Mouse (Mus musculus) liver, adult 2 months (tissue): ENCODE measurements at regions not wholly inside any gene's neighbourhood (a gene's known extent, or its start where the extent isn't known, plus 50 kb on each side); places are given as distances from the start of the nearest gene placed in this dataset.

ENCODE experiments used
- DNase-seq: peaks from one replicate; pipeline ENCODE4 v3.0.0-alpha.2; 2011; ENCODE audit warnings: low read depth, low spot score; ENCODE audit errors: extremely low read depth
- H3K27ac ChIP-seq: fragments of 200-500 bp; replicated peaks from 2 replicates; pipeline ENCODE4 v1.5.1; 2012; ENCODE audit warnings: low read depth, mild to moderate bottlenecking, control low read depth, inconsistent platforms, low read length; ENCODE audit not compliant: insufficient read depth
- H3K27me3 ChIP-seq: fragments of 200-500 bp; 2 replicates; pipeline ENCODE4 v1.6.1; 2012; ENCODE audit warnings: mild to moderate bottlenecking, moderate library complexity, low read length, inconsistent platforms; ENCODE audit not compliant: control insufficient read depth, insufficient read depth
- H3K36me3 ChIP-seq: fragments of 200-500 bp; 2 replicates; pipeline ENCODE4 v1.6.1; 2012; ENCODE audit warnings: low read length, inconsistent platforms; ENCODE audit not compliant: control insufficient read depth, insufficient read depth
- H3K4me1 ChIP-seq: fragments of 200-500 bp; 2 replicates; pipeline ENCODE4 v1.6.1; 2011; ENCODE audit warnings: low read length; ENCODE audit not compliant: control insufficient read depth, insufficient read depth
- H3K4me3 ChIP-seq: fragments of 200-500 bp; 2 replicates; pipeline ENCODE4 v1.5.1; 2011; ENCODE audit warnings: low read depth, mild to moderate bottlenecking, control low read depth, low read length, moderate library complexity; ENCODE audit not compliant: insufficient read depth
- H3K79me2 ChIP-seq: fragments of 200-500 bp; 2 replicates; pipeline ENCODE4 v1.6.1; 2012; ENCODE audit warnings: inconsistent platforms, mild to moderate bottlenecking, low read length, moderate library complexity; ENCODE audit not compliant: control insufficient read depth, insufficient read depth
- H3K9ac ChIP-seq: fragments of 200-500 bp; 2 replicates; pipeline ENCODE4 v1.6.1; 2012; ENCODE audit warnings: low read depth, mild to moderate bottlenecking, control low read depth, inconsistent platforms, low read length
- CTCF ChIP-seq: fragments of 200-500 bp; IDR thresholded peaks from 2 replicates; pipeline ENCODE4 v1.5.1; 2011; ENCODE audit warnings: low read depth, low read length, control low read depth
- POLR2A ChIP-seq: fragments of 200-500 bp; IDR thresholded peaks from 2 replicates; pipeline ENCODE4 v1.6.1; 2011; ENCODE audit warnings: low read length, control low read depth; ENCODE audit not compliant: insufficient read depth; ENCODE audit errors: extremely low read depth
- WGBS: fragments of 180-500 bp; shearing (Covaris S2); methylation state at CpG from one replicate; pipeline ENCODE4 v1.1.7; 2018; 5-methylcytosine and 5-hydroxymethylcytosine counted together

GRCm38 (mm10) chr4:5494072-5495000 lies 701.2 kb upstream of the Impad1 start:
- DNase-seq: no peak
- Histone ChIP-seq H3K4me1 (no peaks in the 10 kb centered on the region), H3K27ac (no peak overlapping the region), H3K4me3 (no peak overlapping the region), H3K27me3 (no peaks in the 10 kb centered on the region), H3K9ac (no peak overlapping the region), H3K79me2 (no peaks in the 10 kb centered on the region), H3K36me3 (no peaks in the 10 kb centered on the region)
- TF ChIP-seq CTCF (no peak), POLR2A (no peak)
- WGBS: 82% methylated on average over 1 of the region's 1 CpGs

GRCm38 (mm10) chr4:5486786-5487185 lies 693.6 kb upstream of the Impad1 start:
- Histone ChIP-seq H3K9ac (no peak overlapping the region), H3K27ac (no peak overlapping the region), H3K79me2 (no peaks in the 10 kb centered on the region), H3K4me3 (no peak overlapping the region), H3K4me1 (no peaks in the 10 kb centered on the region), H3K36me3 (no peaks in the 10 kb centered on the region), H3K27me3 (no peaks in the 10 kb centered on the region)
- TF ChIP-seq POLR2A: no peak
- TF ChIP-seq CTCF: no peak
- no peak for DNase-seq
- 79% methylated on average over 2 of the region's 2 CpGs for WGBS

- Histone ChIP-seq H3K27me3 (no peaks in the 10 kb centered on the region), H3K4me1 (no peaks in the 10 kb centered on the region), H3K4me3 (no peak overlapping the region), H3K79me2 (no peaks in the 10 kb centered on the region), H3K36me3 (no peaks in the 10 kb centered on the region), H3K27ac (no peak overlapping the region), H3K9ac (no peak overlapping the region)
- TF ChIP-seq POLR2A (no peak), CTCF (no peak)
- WGBS: 53% methylated on average over 3 of the region's 3 CpGs
- DNase-seq: no peak
These were observed 678.9 kb upstream of the Impad1 start for GRCm38 (mm10) chr4:5471891-5472558.

- H3K36me3 ChIP-seq: no peaks in the 10 kb centered on the region
- H3K27me3 ChIP-seq: no peaks in the 10 kb centered on the region
- H3K4me1 ChIP-seq: no peaks in the 10 kb centered on the region
- no peak overlapping the region for H3K9ac ChIP-seq
- TF ChIP-seq CTCF (no peak), POLR2A (no peak)
- H3K79me2 ChIP-seq: no peaks in the 10 kb centered on the region
- H3K4me3 ChIP-seq: no peak overlapping the region
- H3K27ac ChIP-seq: no peak overlapping the region
- no peak for DNase-seq
These were observed 666.0 kb upstream of the Impad1 start for GRCm38 (mm10) chr4:5459028-5459695.

GRCm38 (mm10) chr4:5450417-5450816 lies 657.3 kb upstream of the Impad1 start:
- WGBS: 88% methylated on average over 6 of the region's 6 CpGs
- Histone ChIP-seq H3K27ac (no peak overlapping the region), H3K4me1 (no peaks in the 10 kb centered on the region), H3K9ac (no peak overlapping the region), H3K79me2 (no peaks in the 10 kb centered on the region), H3K4me3 (no peak overlapping the region), H3K36me3 (no peaks in the 10 kb centered on the region), H3K27me3 (no peaks in the 10 kb centered on the region)
- no peak for TF ChIP-seq POLR2A
- TF ChIP-seq CTCF: no peak
- no peak for DNase-seq
